8 mouse cellular contexts compared by ENCODE assay signal in genomic region chr2:93040841-93041240, GRCm38 (mm10). TPM values are rescaled to one million over a fixed set of nuclear protein-coding genes. Genes with fewer than 3 reads are reported as not detected.
DNase-seq lines count a peak whose midpoint lies in the region; ATAC-seq lines count a peak whose summit lies in the region.

No protein-coding gene starts in this region.

- peaks cover 78% of the 10 kb centered on the region for H3K4me1 ChIP-seq in kidney, embryonic 15.5 days
- peaks cover 56% of the 10 kb centered on the region for H3K4me1 ChIP-seq in embryonic facial prominence, embryonic 12.5 days
- peaks cover 69% of the 10 kb centered on the region for H3K4me1 ChIP-seq in heart, embryonic 12.5 days (replicated peaks)
- peaks cover 87% of the 10 kb centered on the region for H3K4me1 ChIP-seq in liver, embryonic 12.5 days

- H3K9me3 ChIP-seq in kidney, embryonic 15.5 days (replicated peaks) = no peaks in the 10 kb centered on the region
- no peaks in the 10 kb centered on the region for H3K9me3 ChIP-seq in embryonic facial prominence, embryonic 12.5 days
- no peaks in the 10 kb centered on the region for H3K9me3 ChIP-seq in heart, embryonic 12.5 days (replicated peaks)
- no peaks in the 10 kb centered on the region for H3K9me3 ChIP-seq in liver, embryonic 12.5 days (replicated peaks)

- no peak for DNase-seq in kidney, adult 11 months
- no peak for DNase-seq in layer of hippocampus, adult 9-10 months (ENCODE audit: low spot score)
- no peak for DNase-seq in layer of hippocampus, postnatal 25 days (ENCODE audit: extremely low spot score in 1 of 2, low spot score in 1 of 2)
- no peak for DNase-seq in gastrocnemius, postnatal 10 days

- H3K9ac ChIP-seq in kidney, embryonic 15.5 days = no peak overlapping the region
- H3K9ac ChIP-seq in embryonic facial prominence, embryonic 12.5 days = 0 out of 2 replicates have a peak overlapping the region, but pooled peaks have one; percentile 24
- peak overlapping the region; percentile 15; the same call in 1 of the 2 replicates for H3K9ac ChIP-seq in heart, embryonic 12.5 days
- H3K9ac ChIP-seq in liver, embryonic 12.5 days = no peak overlapping the region

- ATAC-seq in kidney, embryonic 15.5 days (replicated peaks; ENCODE audit: low FRiP score) = no peak
- no peak for ATAC-seq in embryonic facial prominence, embryonic 12.5 days (ENCODE audit: insufficient number of reproducible peaks, insufficient read depth, low FRiP score, low TSS enrichment)
- no peak for ATAC-seq in heart, embryonic 12.5 days (ENCODE audit: insufficient number of reproducible peaks, low FRiP score)
- no peak for ATAC-seq in liver, embryonic 12.5 days

- 0 out of 2 replicates have a peak, but pooled peaks cover 8% of the 10 kb centered on the region for H3K36me3 ChIP-seq in kidney, embryonic 15.5 days
- no peaks in the 10 kb centered on the region for H3K36me3 ChIP-seq in embryonic facial prominence, embryonic 12.5 days
- H3K36me3 ChIP-seq in heart, embryonic 12.5 days = no peaks in the 10 kb centered on the region; the same call in 1 of the 2 replicates
- H3K36me3 ChIP-seq in liver, embryonic 12.5 days = no peaks in the 10 kb centered on the region

- WGBS in kidney, embryonic 15.5 days = 66% methylated on average over 7 of the region's 7 CpGs
- WGBS in embryonic facial prominence, embryonic 12.5 days = 62% methylated on average over 7 of the region's 7 CpGs
- WGBS in heart, embryonic 12.5 days = 61% methylated on average over 7 of the region's 7 CpGs
- 74% methylated on average over 7 of the region's 7 CpGs for WGBS in liver, embryonic 12.5 days (ENCODE audit: insufficient replicate concordance)

- no peaks in the 10 kb centered on the region for H3K27me3 ChIP-seq in kidney, embryonic 15.5 days
- no peaks in the 10 kb centered on the region for H3K27me3 ChIP-seq in embryonic facial prominence, embryonic 12.5 days
- H3K27me3 ChIP-seq in heart, embryonic 12.5 days (replicated peaks) = no peaks in the 10 kb centered on the region
- H3K27me3 ChIP-seq in liver, embryonic 12.5 days (replicated peaks) = no peaks in the 10 kb centered on the region

- H3K27ac ChIP-seq in kidney, embryonic 15.5 days = peak overlapping the region; percentile 75
- peak overlapping the region; percentile 67; the same call in 1 of the 2 replicates for H3K27ac ChIP-seq in embryonic facial prominence, embryonic 12.5 days
- H3K27ac ChIP-seq in heart, embryonic 12.5 days (ENCODE audit: poor library complexity, severe bottlenecking) = peak overlapping the region; percentile 72
- 0 out of 2 replicates have a peak overlapping the region, but pooled peaks have one; percentile 2 for H3K27ac ChIP-seq in liver, embryonic 12.5 days

- no peak overlapping the region for H3K4me3 ChIP-seq in kidney, embryonic 15.5 days (replicated peaks)
- H3K4me3 ChIP-seq in embryonic facial prominence, embryonic 12.5 days = no peak overlapping the region
- no peak overlapping the region for H3K4me3 ChIP-seq in heart, embryonic 12.5 days
- no peak overlapping the region for H3K4me3 ChIP-seq in liver, embryonic 12.5 days

- H3K4me2 ChIP-seq in kidney, embryonic 15.5 days = peak overlapping the region; percentile 16; the same call in 1 of the 2 replicates
- no peak overlapping the region for H3K4me2 ChIP-seq in embryonic facial prominence, embryonic 12.5 days (replicated peaks)
- no peak overlapping the region for H3K4me2 ChIP-seq in heart, embryonic 12.5 days
- no peak overlapping the region for H3K4me2 ChIP-seq in liver, embryonic 12.5 days

RNA-seq across cellular contexts. Expression of gene Prdm11, which starts 5.1 kb away (rescaled TPM):
- polyA plus RNA-seq in kidney, embryonic 15.5 days (2015; fragmentation: Nextera tagmentation; extraction: Ambion mirVana) = 5.5 and 7.1 TPM in 2 replicates
- 6.2 and 6.9 TPM in 2 replicates for polyA plus RNA-seq in embryonic facial prominence, embryonic 12.5 days (2016; fragmentation: Nextera tagmentation; extraction: Ambion mirVana)
- polyA plus RNA-seq in heart, embryonic 12.5 days (2016; fragmentation: Nextera tagmentation; extraction: Ambion mirVana) = 5.6 and 5.8 TPM in 2 replicates
- polyA plus RNA-seq in liver, embryonic 12.5 days (2016; fragmentation: Nextera tagmentation; extraction: Ambion mirVana) = 8.0 and 9.2 TPM in 2 replicates
- total RNA-seq in layer of hippocampus, postnatal 25 days (2021) = 10 to 100 TPM; 24.1 to 25.8 TPM
- total RNA-seq in gastrocnemius, postnatal 10 days (2021) = 1 to 10 TPM; 3.2 to 3.4 TPM

Comparison
In these comparisons a context has a peak if more than half of its experiments do, and no peak if none do; other contexts are left out.
1. H3K27ac ChIP-seq: peak in every context shown above with its lines; median percentile 75 in kidney, embryonic 15.5 days; 72 in heart, embryonic 12.5 days; 67 in embryonic facial prominence, embryonic 12.5 days; 2 in liver, embryonic 12.5 days.
2. H3K9ac ChIP-seq: peak in embryonic facial prominence, embryonic 12.5 days (single experiment) and heart, embryonic 12.5 days (single experiment); none in kidney, embryonic 15.5 days (single experiment) and liver, embryonic 12.5 days (single experiment).